Mouse (Mus musculus): Measurements from ENCODE around the gene Nfkbie. TPM values are rescaled to one million over a fixed set of nuclear protein-coding genes. Genes with fewer than 3 reads are reported as not detected.
A peak's percentile ranks its signal among the peaks of the same experiment; 100 is the strongest.

Nfkbie gene
- polyA plus RNA-seq, 1 experiment, result 5.8 TPM

GRCm38 (mm10) chr17:45582188-45582587 is 26.7 kb downstream of the Nfkbie start:
- H3K36me3 ChIP-seq (ENCODE audit: control insufficient read depth, insufficient read depth, low read length), result no peaks in the 10 kb centered on the region

GRCm38 (mm10) chr17:45582715-45583355 is 27.3 kb downstream of the Nfkbie start:
- no peak for DNase-seq
- no peaks in the 10 kb centered on the region for H3K27me3 ChIP-seq (replicated peaks; ENCODE audit: control insufficient read depth, insufficient read depth, low read length)
- 0 out of 2 replicates have a peak overlapping the region, but pooled peaks have one; percentile 24 for H3K27ac ChIP-seq (ENCODE audit: insufficient read depth, low read depth, low read length)
- H3K36me3 ChIP-seq (ENCODE audit: control insufficient read depth, insufficient read depth, low read length), result no peaks in the 10 kb centered on the region
- H3K4me1 ChIP-seq (ENCODE audit: control insufficient read depth, insufficient read depth, low read length), result peaks cover 26% of the 10 kb centered on the region
- H3K4me3 ChIP-seq (ENCODE audit: insufficient read depth, low read depth, low read length), result no peak overlapping the region
- TF ChIP-seq CTCF (conservative IDR thresholded peaks at IDR 0.05; ENCODE audit: insufficient read depth, insufficient read length, low read depth, low read length) (peak; percentile 64), POLR2A (IDR thresholded peaks at IDR 0.05; ENCODE audit: low read depth, low read length) (no peak)
- 41% methylated on average over 6 of the region's 6 CpGs for WGBS

More at GRCm38 (mm10) chr17:45582188-45582587, 26.7 kb downstream of the Nfkbie start:
- H3K27ac ChIP-seq (ENCODE audit: insufficient read depth, low read depth, low read length), result no peak overlapping the region
- WGBS, result 95% methylated on average over 6 of the region's 6 CpGs
- no peak for TF ChIP-seq POLR2A (IDR thresholded peaks at IDR 0.05; ENCODE audit: low read depth, low read length)
- no peak for TF ChIP-seq CTCF (conservative IDR thresholded peaks at IDR 0.05; ENCODE audit: insufficient read depth, insufficient read length, low read depth, low read length)
- H3K4me1 ChIP-seq (ENCODE audit: control insufficient read depth, insufficient read depth, low read length), result peaks cover 26% of the 10 kb centered on the region
- no peak overlapping the region for H3K4me3 ChIP-seq (ENCODE audit: insufficient read depth, low read depth, low read length)
- no peak for DNase-seq
- H3K27me3 ChIP-seq (replicated peaks; ENCODE audit: control insufficient read depth, insufficient read depth, low read length), result no peaks in the 10 kb centered on the region

DNA sequence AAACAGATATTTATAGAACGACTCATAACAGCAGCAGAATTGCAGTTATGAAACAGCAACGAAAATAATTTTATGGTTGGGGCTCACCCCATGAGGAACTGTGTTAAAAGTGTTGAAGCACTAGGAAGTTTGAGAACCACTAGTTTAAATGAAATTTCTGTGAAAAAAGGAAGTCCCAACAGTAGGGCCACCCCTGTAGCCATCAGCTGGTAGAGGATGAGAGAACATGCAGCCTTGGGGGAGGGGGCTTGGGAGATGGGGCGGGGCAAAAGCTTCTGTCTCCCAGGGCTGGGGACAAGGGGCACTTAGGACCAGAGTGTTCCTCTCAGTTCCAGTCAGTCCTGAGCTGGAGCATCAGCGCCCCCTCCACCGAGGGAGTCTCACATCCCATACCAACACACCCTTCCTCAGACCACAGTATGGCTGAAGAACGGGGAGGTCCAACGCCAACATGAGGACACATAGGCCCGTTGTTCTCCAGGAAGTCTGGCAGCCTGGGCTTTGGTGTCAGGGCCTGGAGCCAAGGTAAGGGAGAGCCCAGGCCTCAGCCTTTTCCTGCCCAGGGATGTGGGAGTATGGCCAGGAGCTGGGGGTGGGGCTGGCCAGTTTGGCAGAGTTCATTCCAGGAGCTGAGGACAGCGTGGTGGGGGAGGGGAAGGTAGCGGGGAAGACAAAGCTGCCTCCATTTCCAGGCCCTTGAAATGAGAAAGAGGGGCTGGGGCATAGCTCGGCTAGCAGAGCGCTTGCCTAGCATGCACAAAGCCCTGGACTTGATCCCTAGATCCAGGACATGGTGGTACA is 28.8 kb downstream of the Nfkbie start:
- peak; percentile 94 for DNase-seq
- no peak overlapping the region for H3K4me3 ChIP-seq (ENCODE audit: insufficient read depth, low read depth, low read length)
- no peaks in the 10 kb centered on the region for H3K27me3 ChIP-seq (replicated peaks; ENCODE audit: control insufficient read depth, insufficient read depth, low read length)
- WGBS, result 35% methylated on average over 12 of the region's 12 CpGs
- no peaks in the 10 kb centered on the region for H3K36me3 ChIP-seq (ENCODE audit: control insufficient read depth, insufficient read depth, low read length)
- peaks cover 26% of the 10 kb centered on the region for H3K4me1 ChIP-seq (ENCODE audit: control insufficient read depth, insufficient read depth, low read length)
- peak overlapping the region; percentile 92 for H3K27ac ChIP-seq (ENCODE audit: insufficient read depth, low read depth, low read length)
- no peak for TF ChIP-seq POLR2A (IDR thresholded peaks at IDR 0.05; ENCODE audit: low read depth, low read length)
- no peak for TF ChIP-seq CTCF (conservative IDR thresholded peaks at IDR 0.05; ENCODE audit: insufficient read depth, insufficient read length, low read depth, low read length)

DNA sequence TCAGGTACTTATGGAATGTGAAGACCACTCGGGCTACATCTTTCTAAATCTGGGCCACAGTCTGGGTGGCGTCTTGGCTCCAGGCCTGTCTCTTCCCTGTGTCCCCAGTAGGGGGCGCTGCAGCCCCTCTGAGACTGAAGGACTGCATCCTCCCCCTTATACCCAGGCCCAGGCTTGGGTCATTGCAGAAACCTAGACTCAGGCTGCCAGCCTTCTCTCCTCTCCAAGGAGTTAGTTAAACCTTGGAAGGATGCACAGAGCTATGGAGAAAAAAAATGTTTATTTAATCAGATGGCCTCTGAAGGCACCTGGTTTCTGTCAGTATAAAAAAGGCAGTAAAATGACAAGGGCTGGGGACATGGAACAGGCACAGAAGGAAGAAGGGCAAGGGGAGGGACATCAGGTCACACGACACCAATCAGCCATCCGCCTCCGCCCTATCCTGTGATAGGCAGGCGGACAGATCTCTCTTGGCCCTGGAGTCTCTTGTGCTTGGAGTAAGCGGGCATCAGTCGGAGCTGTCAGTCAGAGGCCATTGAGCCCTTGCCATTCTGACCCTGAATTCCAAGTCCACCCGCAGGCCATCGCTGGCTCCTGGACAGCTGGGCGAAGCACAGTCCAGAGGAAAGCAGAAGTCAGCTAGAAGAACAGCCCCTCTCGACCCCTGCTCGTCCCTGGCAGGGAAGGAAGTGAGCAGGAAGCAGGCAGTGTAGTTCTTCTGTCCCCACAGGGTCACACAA is 29.6 kb downstream of the Nfkbie start:
- 20% methylated on average over 14 of the region's 14 CpGs for WGBS
- H3K4me1 ChIP-seq (ENCODE audit: control insufficient read depth, insufficient read depth, low read length), result peaks cover 26% of the 10 kb centered on the region
- DNase-seq, result peak; percentile 86
- no peaks in the 10 kb centered on the region for H3K27me3 ChIP-seq (replicated peaks; ENCODE audit: control insufficient read depth, insufficient read depth, low read length)
- no peak overlapping the region for H3K4me3 ChIP-seq (ENCODE audit: insufficient read depth, low read depth, low read length)
- H3K36me3 ChIP-seq (ENCODE audit: control insufficient read depth, insufficient read depth, low read length), result no peaks in the 10 kb centered on the region
- TF ChIP-seq CTCF (conservative IDR thresholded peaks at IDR 0.05; ENCODE audit: insufficient read depth, insufficient read length, low read depth, low read length), result peak; percentile 75
- no peak for TF ChIP-seq POLR2A (IDR thresholded peaks at IDR 0.05; ENCODE audit: low read depth, low read length)
- peak overlapping the region; percentile 92 for H3K27ac ChIP-seq (ENCODE audit: insufficient read depth, low read depth, low read length)

DNA sequence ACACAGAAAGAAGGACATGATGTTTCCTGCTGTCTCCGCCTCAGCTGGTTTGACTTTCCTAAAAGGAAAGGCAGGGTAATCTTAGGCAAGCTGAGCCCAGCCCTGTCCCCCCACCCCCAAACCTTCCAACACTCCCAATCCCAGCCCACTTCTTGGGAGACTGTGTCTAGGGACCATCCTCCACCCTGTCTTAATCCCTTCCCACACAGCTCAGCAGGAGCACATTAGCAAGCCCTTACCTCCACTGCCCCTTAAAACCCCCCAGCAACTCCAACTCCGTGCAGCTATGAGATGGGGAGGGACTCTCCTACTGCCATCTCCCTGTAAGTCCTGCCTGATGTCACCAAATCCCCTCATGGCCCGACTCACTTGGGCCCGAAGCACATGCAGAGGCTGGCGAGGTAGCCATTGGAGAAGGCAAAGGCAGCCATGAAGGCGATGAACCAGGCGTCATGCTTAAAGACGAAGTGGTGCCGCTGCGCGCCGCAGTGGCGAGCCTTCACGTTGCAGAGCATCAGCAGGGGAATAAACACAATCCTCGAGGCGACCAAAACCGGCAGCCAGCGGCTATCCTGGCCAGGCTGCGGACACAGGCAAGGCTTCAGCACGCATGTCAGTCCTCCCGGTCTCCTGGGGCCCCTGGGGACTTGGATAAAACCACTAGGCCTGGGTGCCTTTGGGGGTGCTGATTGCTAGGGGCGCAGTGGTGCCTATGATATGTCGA is 30.4 kb downstream of the Nfkbie start:
- no peak overlapping the region for H3K4me3 ChIP-seq (ENCODE audit: insufficient read depth, low read depth, low read length)

GRCm38 (mm10) chr17:45586449-45586837 is 30.9 kb downstream of the Nfkbie start:
- TF ChIP-seq CTCF (conservative IDR thresholded peaks at IDR 0.05; ENCODE audit: insufficient read depth, insufficient read length, low read depth, low read length) (peak; percentile 55), POLR2A (IDR thresholded peaks at IDR 0.05; ENCODE audit: low read depth, low read length) (no peak)
- no peak for DNase-seq
- 94% methylated on average over 3 of the region's 3 CpGs for WGBS
- Histone ChIP-seq H3K4me3 (ENCODE audit: insufficient read depth, low read depth, low read length) (no peak overlapping the region), H3K36me3 (ENCODE audit: control insufficient read depth, insufficient read depth, low read length) (no peaks in the 10 kb centered on the region), H3K27ac (ENCODE audit: insufficient read depth, low read depth, low read length) (peak overlapping the region; percentile 92; the same call in 1 of the 2 replicates), H3K27me3 (replicated peaks; ENCODE audit: control insufficient read depth, insufficient read depth, low read length) (no peaks in the 10 kb centered on the region), H3K4me1 (ENCODE audit: control insufficient read depth, insufficient read depth, low read length) (peaks cover 26% of the 10 kb centered on the region)

More for the DNA sequence above, 30.4 kb downstream of the Nfkbie start:
- TF ChIP-seq CTCF (conservative IDR thresholded peaks at IDR 0.05; ENCODE audit: insufficient read depth, insufficient read length, low read depth, low read length) (no peak), POLR2A (IDR thresholded peaks at IDR 0.05; ENCODE audit: low read depth, low read length) (no peak)
- Histone ChIP-seq H3K36me3 (ENCODE audit: control insufficient read depth, insufficient read depth, low read length) (no peaks in the 10 kb centered on the region), H3K27ac (ENCODE audit: insufficient read depth, low read depth, low read length) (peak overlapping the region; percentile 92), H3K27me3 (replicated peaks; ENCODE audit: control insufficient read depth, insufficient read depth, low read length) (no peaks in the 10 kb centered on the region), H3K4me1 (ENCODE audit: control insufficient read depth, insufficient read depth, low read length) (peaks cover 27% of the 10 kb centered on the region)
- 86% methylated on average over 23 of the region's 23 CpGs for WGBS
- no peak for DNase-seq
